Mouse (Mus musculus): ENCODE data around the gene Zbtb1.

Zbtb1 gene

DNA sequence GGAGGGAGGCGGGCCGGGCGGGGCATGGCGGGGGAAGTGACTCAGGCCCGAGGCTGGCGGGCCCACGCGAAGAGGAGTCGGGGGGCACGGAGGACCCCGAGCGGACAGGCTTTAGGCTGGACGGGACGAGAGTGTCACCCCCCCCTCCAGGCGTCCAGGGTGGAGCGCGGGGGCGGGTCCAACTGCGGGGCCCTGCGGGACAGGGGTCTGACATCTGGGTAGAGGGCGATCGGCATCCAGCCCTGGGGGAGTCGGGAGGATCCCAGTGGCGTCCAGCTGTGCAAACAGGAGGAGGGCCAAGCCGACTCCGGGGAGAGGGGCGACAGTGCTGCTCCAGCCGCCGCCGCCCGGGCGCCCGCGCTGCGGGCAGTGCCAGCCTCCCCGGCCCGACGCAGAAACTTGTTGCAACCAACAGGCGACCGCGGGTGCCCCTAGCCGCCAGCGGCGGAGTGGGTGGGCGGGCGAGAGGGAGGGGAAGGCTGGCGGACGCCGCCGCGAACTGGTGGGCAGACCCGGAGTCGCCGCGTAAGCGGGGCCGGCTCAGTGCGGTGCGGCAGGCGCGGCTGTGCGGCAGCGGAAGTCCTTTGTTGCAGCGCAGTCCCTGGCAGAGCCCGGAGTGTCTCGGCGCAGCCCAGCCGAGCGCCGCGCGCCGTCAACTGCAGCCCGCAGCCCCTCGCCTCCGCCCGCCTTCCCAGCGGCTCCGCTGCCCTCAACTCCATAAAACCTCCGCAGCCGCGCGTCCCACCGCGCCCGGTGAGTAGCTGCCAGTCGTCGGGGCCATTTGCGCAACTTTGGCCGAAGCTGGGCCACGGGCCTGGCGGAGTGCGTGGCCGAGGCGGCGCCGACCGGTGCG, at the start of gene Zbtb1:
Zbtb1 (plus strand) TSS at position 289 of the 853 bp plus-strand sequence.
- peak; percentile 82 for DNase-seq (ENCODE audit: low spot score)

DNA sequence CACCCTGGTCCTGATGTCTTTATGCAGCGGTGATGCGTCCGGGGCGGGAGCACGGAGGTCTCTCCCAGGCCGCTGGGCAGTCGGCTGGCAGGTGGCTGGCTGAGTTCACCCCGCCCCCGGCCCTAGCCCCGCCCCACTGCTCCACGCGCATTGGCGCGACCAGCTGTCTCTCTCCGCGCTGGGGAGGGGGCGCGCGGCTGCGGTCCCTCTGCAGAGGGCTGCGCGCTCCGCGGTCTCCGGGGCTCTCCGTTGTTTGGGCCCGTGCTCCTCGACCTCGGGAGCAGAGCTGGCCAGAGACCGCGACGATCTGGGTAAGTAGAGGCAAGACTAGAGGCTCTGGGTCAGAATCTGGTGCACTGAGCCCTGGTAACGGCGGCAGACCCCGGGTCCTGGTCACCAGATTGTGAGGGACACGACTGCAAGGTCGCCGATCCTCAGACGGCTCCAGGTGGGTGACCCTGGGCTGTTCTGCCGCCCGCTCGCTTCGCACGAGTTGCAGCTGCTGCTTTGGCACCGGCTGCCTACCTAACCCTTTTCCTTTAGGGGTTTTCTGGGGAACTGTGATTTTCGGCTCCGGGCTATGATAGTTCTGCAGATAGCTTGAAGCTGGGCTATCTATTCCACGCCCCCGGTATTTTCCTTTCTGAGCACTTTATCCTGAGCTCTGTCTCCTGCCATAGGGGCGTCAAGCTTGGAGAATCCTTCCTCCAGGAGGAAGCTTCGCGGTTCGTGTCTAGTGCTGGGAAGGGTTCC, 45.2 kb upstream of the Zbtb1 start, which contains the start of gene Akap5:
Akap5 (plus strand) TSS at position 213 of the 753 bp plus-strand sequence.
- DNase-seq (ENCODE audit: low spot score): peak; percentile 36

DNA sequence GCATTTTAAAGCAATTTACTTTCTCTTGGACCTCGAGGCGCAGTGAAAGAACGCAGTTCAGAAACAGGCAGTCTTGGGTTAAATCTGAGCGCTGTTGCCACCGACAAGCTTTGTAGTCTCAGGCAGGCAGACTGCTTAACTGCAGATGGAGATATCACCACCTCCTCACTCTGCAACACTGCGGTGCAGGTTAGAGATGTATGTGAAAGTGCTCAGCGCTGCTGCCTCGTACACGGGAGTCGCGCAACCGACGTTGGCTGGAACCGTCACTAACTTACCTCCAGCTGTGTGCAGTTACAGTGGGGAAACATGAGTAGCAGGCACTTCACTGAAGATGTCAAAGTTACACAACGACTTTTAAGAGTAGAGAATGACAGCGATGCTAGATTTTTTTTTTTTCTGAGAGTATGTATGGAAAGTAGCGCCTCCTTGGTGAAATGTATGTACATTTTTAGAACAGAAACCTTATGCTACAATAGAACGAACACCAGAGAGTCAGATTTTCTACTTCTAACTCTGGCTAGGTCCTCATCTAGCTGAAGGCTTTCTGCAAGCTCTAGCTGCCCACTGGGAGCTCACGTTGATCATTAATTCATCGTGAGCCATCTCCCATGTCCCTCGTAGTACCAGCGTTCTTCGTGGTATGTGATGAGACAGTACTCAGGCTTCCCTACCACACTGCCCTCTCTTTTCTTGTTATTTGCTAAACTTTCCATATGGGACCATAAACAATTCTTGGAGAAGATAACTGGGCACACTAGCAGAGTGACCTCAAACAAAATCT, 43.4 kb upstream of the Zbtb1 start:
- DNase-seq (ENCODE audit: low spot score): peak; percentile 41

DNA sequence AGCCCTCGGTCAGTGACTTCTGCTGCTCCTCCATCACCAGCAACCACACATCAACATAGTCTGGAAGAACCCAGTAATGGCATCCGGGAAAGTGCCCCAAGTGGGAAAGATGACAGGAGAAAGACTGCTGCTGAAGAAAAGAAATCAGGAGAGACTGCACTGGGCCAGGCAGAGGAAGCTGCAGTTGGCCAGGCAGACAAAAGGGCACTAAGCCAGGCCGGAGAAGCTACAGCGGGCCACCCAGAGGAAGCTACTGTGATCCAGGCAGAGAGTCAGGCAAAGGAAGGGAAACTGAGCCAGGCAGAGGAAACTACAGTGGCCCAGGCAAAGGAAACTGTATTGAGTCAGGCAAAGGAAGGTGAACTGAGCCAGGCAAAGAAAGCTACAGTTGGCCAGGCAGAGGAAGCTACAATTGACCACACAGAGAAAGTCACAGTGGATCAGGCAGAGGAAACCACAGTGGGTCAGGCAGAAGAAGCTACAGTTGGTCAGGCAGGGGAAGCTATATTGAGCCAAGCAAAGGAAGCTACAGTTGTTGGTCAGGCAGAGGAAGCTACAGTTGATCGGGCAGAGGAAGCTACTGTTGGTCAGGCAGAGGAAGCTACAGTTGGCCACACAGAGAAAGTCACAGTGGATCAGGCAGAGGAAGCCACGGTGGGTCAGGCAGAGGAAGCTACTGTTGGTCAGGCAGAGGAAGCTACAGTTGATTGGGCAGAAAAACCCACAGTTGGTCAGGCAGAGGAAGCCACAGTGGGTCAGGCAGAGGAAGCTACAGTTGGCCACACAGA, 41.3 kb upstream of the Zbtb1 start:
- DNase-seq (ENCODE audit: low spot score): no peak

DNA sequence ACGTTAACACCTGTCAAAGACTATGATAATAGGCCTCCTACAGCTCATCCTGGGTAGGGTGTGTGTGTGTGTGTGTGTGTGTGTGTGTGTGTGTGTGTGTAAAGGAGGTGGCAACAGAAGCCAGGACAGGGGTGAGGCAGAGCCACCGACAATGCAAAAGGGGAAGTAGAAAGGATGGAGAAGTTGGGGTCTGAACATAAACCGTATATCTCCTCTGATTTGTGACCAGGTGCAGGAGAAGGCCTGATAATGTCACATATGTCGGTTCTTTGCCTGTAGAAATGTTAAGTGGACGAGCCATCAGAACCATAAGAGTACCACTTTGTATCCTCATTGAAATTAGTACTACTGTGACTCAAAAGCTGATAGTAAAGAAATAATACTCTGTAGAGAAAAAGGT, 36.4 kb upstream of the Zbtb1 start:
- DNase-seq (ENCODE audit: low spot score): no peak

DNA sequence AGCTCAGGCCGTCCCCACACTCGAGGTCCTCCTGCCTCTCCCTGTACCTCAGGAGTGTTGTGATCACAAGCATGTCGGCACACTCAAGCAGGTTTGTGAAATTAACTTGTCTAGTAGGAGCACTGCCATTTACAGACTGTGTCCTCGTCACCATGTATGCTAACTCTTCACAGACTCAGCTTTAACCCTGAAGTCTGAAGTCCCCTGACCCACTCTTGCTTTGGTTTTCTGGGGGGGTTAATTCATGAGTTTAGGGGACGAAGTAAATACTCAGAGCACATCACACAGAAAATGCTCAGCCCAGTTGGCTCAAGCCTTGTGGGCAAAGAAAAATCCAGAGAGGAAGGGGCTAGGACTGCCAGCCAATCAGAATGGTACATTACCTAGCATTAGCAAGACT, 34.4 kb upstream of the Zbtb1 start:
- no peak for DNase-seq (ENCODE audit: low spot score)

DNA sequence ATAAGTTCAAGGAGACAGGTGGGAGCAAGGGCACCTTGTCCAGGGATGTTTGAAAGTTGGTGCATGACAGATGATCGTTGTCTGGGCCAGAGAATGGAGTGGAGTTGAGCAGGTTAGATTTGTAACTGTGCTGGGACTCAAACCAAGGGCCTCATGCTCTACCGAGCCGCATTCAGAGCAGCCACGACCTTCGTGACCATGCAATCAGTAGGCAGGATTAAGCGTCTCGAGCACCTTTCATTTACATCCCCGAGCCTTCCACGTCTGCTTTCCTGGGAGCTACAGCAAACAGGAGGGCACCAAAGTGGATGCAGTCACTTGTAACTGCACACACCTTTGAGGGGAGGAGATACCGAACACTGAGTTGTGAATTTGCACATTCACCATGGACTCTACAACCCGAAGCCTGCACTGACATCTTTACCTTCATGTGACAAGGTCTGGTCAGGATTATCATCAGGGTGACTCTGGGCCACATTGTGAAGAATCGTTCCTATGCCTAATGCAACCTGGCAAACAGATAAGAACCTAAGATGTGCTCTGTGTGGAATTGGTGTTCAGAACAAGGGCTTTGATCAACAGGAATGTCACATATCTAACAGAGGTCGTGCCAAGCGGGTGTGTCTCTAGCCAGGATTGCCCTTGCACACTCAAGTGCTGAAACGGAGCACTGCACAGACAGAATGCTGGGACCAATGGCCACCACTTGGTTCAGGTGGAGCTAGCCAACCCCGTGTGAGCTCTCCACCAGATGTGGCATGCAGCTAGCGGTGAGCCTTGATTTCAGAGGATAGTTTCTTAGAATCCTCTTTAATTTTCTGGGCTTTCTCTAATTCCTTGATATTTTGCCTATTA, 33.7 kb upstream of the Zbtb1 start:
- DNase-seq (ENCODE audit: low spot score): no peak

DNA sequence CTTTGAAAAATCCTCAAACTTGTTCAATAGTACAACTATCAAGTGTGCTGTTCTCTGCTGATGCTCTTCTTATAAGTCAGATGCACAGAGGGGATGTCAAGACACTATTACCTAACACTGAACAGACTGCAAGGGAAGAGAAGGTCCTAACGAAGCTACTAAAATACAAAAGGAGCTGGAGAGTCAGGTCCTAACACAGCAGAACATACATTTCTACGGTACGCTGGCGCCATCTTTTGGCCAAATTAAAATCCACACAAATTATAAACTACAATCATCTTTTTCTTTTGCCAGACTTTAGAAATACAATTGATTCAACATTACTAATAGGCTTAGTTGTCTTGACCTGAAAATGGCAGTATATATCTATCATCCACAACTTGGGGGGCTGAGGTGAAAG, 29.0 kb upstream of the Zbtb1 start:
- DNase-seq (ENCODE audit: low spot score): peak; percentile 72

DNA sequence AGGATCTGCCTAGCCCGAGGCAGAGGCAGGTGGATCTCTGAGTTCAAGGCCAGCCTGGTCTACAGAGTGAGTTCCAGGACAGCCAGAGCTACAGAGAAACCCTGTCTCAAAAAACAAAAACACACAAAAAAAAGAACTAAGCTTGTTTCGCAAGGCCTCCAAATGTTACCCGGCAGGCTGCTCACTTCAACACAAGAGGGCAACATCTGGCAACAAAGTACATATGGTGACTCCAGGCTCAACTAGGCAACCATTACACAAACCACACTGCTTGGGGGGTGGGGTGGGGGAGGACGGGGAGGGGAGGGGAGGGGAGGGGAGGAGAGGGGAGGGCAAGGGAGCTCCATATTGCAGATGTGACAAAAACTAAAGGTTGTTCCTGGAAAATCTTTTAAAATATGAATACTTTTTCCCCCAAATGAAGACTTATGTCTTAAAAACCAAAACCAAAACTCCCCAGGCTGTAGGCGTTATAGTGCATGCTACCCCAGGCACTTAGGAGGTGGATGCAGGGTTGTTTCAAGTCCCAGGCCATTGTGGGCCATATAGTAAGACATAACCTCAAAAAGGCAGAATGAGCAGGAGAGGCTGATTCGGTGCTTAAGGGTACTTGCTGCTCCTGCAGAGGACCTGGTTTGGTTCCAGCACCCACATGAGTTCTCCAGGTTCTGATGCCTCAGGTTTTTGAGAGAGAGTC, 24.2 kb upstream of the Zbtb1 start:
- peak; percentile 62 for DNase-seq (ENCODE audit: low spot score)

DNA sequence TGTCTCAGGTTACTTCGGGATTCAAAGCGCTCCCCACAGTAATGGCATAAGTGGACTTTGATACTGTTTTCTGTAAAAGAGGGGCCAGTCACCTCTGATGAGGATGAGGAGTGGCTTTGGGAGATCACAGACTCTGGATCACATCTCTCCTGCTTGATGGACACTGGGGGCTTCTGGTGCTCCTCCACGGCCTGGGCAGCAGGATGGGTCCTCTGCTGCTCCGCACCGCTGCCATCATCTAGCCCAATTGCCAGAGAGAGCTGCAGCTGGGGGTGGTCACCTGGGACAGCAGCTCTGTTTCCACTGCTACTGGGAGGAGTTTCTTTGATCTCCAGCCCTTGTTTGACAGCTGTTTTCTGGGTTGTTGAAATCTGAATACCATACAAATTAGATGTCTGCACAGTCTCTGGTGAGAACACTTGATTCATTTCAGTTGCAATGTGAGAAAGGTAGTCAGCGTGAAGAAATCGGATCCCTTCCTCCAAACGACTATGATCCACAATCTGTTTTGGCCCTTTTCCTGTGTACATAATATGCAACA, 20.3 kb upstream of the Zbtb1 start:
- DNase-seq (ENCODE audit: low spot score): no peak

DNA sequence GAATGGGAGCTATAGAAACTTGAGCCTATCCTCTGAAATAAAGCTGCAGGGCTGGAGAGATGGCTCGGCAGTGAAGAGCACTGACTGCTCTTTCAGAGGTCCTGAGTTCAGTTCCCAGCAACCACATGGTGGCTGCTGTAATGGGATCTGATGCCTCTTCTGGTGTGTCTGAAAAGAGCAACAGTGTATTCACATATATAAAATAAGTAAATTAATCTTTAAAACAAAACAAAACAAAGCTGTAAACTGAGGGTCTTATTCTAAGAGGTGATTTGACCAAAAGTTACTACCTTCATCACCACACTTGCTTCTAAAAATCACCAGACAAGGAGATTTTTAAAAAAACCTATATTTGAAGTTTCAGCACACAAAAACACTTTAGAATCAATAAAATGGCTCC, 9.2 kb upstream of the Zbtb1 start:
- no peak for DNase-seq (ENCODE audit: low spot score)

DNA sequence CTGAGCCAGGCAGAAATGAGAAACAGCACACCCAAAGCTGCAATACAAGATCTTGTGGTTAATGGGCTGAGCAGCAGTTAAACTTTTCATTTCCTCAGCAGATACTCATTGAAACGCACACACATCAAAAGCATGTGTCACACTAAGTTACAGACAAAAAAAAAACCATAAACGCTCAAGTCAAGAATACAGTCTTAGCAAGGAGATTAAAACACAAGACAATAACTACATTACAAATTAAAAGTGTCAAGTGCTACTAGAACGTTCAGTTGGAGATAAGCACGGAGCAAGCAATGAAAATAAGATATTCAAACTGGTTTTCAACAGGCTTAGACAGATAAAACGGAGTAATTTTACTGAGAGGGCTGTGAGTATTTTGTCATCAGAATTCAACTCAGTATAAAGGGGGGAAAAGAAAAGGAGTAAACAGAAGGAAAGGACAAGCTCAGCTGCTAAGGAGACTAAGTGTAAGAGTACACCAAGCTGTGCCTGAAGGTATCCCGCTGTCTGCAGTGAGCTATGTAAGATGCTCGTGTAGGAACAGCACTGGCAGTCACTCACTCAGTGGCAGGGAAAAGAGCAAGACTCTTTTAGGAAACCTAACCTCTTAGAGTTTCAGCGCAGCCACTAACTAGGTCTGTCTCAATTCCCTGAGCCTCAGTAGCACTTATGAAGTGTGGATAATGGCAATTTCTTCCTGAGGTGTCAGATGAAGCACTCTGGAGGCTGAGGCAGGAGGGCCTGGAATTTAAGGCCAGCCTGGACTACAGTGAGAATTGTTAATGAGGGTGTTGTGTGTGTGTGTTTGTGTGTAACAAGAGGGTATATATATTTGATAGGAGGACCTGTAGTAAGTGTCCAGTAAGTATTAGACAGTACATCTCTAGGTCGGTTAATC, 8.4 kb upstream of the Zbtb1 start:
- DNase-seq (ENCODE audit: low spot score): no peak

DNA sequence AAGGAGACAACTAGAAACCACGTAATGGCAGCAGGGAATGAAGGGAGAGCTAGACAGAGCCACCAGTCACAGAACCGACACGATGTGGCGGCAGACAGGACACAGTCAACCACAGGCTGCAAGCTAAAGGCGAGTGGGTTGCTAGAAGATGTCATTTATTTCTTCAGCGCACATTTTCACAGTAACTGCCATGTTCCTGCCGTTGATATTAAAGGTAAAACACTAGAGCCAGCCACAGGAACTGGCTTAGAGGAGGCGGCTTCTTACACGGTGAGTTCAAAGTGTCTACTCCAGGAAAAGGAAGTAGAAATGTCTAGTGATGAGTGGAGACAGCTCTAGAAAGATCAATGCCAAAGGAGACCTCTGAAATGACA, 7.8 kb upstream of the Zbtb1 start:
- no peak for DNase-seq (ENCODE audit: low spot score)

DNA sequence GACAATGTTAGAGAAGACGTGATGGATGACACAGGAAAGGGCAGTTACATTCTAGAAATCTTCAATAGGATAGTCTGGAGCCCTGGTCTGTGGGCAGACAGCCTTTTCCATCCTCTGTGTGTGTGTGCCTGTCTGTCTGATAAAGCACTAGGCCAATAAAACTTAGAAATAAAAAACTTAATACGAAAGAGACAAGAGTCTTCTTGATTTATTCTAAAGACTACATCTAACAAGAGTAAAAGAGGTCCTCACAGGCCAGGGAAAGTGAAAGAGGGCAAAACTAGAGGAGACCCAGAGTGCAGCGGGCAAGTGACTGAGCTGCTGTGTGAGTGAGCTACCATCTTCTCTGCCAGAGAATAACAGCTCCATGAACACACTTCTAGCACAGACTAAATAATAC, 3.8 kb upstream of the Zbtb1 start:
- DNase-seq (ENCODE audit: low spot score): no peak

DNA sequence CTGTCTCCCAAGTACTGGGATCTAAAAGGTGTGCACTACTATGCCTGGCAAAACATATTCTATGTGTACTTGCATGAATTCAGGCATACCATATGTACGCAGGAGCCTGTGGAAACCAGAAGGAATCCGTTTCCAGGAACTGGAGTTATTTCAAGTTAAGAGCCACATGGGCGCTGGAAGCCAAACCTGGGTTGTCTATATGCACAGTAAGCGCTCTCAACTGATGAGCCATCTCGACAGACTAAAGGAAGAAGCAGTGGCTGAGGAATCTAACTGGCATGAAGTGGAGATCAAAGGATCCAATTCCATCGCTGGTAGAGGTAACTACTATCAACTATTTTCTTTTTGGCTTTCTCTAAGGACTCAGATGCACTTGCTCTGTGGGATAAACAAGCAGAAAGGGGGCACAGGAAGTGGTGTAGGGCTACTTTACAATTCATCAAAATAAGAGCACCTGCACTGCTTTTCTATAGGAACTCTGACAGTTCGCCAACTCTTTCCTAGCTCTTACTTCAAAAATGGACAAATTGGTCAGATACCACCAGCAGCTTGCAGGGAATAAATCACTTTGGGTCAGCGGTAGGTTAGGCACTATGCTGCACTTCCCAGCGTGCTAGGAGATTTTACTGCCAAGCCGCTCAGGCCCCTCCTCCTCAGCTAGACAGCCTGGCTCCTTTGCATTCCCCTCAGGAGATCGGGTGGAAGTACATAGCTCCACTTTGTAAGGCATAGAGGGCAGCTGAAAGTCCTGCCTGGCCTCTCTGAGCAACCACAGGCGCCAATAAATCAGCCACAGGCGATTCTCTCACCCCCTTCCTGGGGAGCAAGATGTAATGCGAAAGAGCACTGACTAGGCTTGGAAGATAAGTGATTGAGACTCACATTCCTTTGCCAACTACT, 2.7 kb upstream of the Zbtb1 start:
- no peak for DNase-seq (ENCODE audit: low spot score)

DNA sequence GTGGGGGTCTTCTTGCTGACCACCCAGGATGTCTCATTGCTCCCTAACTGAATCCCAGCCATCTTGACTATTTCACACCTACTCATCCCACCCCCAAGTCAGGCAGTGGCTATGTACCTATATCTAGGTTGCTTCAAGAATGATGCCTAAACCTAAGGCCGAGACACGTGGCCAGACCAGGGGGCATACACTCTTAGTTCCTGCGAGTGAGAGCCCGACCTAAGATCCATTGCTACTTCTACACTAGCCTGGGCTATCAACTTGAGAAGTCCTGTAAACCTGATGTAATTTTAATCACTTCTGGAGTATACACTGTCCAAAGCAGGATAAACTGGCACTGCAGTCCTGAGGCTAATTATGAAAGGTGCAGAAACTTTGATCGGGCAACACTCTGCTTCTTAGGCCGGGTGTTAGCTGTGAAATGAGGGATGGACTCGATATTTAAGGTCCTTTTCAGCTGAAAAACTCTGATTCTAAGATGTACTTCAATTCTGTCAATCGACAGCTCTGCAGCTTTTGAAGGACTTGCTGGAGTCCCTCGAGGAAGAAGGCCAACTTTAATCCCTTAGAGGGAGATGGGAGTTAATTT, 1.8 kb upstream of the Zbtb1 start:
- no peak for DNase-seq (ENCODE audit: low spot score)

DNA sequence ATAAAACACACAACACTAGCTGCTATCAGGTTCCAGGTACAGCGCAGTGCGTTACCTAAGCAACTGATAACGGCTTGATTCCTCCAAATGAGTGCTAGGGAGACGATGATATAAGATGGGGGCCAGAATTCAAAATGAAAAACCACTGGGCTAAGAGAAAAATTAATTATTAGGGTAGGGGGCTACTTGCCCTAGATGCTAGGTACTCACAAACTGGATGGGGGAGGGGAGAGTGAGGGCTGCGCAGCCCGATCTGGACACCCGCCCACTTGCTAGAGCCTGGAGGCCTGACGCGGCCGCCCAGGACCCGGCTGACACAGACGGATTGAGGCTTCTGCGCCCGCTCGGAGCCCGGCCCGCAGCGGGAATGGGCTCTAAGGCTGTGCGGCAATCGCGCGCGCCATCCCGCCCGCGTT, 1.3 kb upstream of the Zbtb1 start:
- no peak for DNase-seq (ENCODE audit: low spot score)

Measured in lung, postnatal 25 days (tissue).